8 mouse cellular contexts compared by ENCODE assay signal in the genomic region with DNA sequence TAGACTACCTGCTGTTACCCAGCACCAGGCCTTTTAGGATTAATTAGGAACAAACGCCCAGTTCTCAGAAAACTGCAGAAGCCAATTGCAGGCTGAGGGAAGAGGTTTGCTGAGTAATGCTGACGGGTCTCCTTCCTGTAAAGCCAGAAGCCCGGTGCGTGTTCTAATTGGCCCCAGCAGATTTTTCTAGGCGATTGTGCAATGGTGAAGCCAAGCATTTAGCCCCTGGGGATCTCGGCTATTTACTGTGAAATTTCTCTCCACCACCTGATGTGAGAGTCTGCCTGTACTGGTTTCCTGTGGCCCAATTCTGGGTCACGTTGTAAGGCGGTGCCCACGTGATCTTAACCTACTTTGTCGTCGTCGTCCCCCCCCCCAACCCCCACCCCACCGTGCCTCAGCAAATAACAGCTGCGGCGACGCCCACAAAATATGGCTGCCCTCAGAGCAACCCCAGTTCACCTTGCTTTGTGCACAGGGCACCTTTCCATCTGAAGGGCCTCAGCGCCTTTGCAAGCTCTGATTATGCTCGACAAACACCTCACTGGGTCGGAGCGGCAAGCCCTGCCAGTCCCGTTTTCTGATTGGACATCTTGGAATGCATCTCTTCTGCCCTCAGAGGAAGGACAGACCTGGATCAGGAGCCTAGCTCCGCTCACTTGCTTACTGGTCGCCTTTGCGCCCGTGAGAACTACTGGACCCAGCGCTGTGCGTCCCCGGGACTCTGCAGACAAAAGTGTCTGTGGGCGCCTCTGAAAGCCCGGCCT. TPM values are rescaled to one million over a fixed set of nuclear protein-coding genes. Genes with fewer than 3 reads are reported as not detected.
DNase-seq lines count a peak whose midpoint lies in the region; ATAC-seq lines count a peak whose summit lies in the region.

No protein-coding gene starts in this region.

- H3K4me1 ChIP-seq in megakaryocyte, embryonic 14.5 days: peaks cover 40% of the 10 kb centered on the region

- DNase-seq in adrenal gland, adult 18-20 months (ENCODE audit: low spot score in 2 of 2): peak; percentile 59 to 66
- DNase-seq in embryo, embryonic 11 days: peak; percentile 81
- peak; percentile 70 for DNase-seq in gastrocnemius, postnatal 10 days
- peak; percentile 47 to 85 for DNase-seq in left cerebral cortex, postnatal 10 days (ENCODE audit: extremely low spot score in 1 of 2, low spot score in 2 of 2)
- DNase-seq in right cerebral cortex, postnatal 14 days: peak; percentile 57
- DNase-seq in urinary bladder, postnatal 36 days (ENCODE audit: low spot score in 2 of 2): peak; percentile 70 to 85

- peak; percentile 86 for ATAC-seq in inflammation-experienced regulatory T-cells, adult 6 months

- intact Hi-C loops in left cerebral cortex, postnatal 10 days (cut with DNase I): no loop called here

- peak overlapping the region; percentile 95 for H3K4me3 ChIP-seq in megakaryocyte, embryonic 14.5 days (replicated peaks)

- 0 out of 2 replicates have a peak, but pooled peaks cover 3% of the 10 kb centered on the region for H3K9me3 ChIP-seq in megakaryocyte, embryonic 14.5 days

- H3K27me3 ChIP-seq in megakaryocyte, embryonic 14.5 days (replicated peaks): peaks cover 3% of the 10 kb centered on the region

- H3K36me3 ChIP-seq in megakaryocyte, embryonic 14.5 days (replicated peaks; ENCODE audit: low read length): peaks cover 2% of the 10 kb centered on the region

RNA-seq across cellular contexts. Expression of a gene that starts 20.9 kb away (rescaled TPM):
- 10 to 100 TPM; 49.4 to 53.7 TPM for total RNA-seq in adrenal gland, adult 18-20 months (2021)
- total RNA-seq in gastrocnemius, postnatal 10 days (2021): 10 to 100 TPM; 23.4 to 30.9 TPM
- 10 to 100 TPM in 2 of 3 experiments, 1 to 10 TPM in 1; 8.6 to 17.1 (median 14.3) TPM for polyA plus RNA-seq in inflammation-experienced regulatory T-cells, adult 6 months (2017; shearing (Covaris generic))
- total RNA-seq in left cerebral cortex, postnatal 10 days (2021): 10 to 100 TPM; 56.8 to 59.9 TPM
- polyA plus RNA-seq in megakaryocyte, embryonic 14.5 days (2012; ENCODE audit: insufficient read depth, low replicate concordance): 101 and 202 TPM in 2 replicates

RNA-seq across cellular contexts. Expression of a gene that starts 46.6 kb away (rescaled TPM):
- 10 to 100 TPM in 1 of 2 experiments, 1 to 10 TPM in 1; 6.8 to 13.0 TPM for total RNA-seq in adrenal gland, adult 18-20 months (2021)
- total RNA-seq in gastrocnemius, postnatal 10 days (2021): 1 to 10 TPM; 3.8 to 6.6 TPM
- polyA plus RNA-seq in inflammation-experienced regulatory T-cells, adult 6 months (2017; shearing (Covaris generic)): under 1 TPM in 1 of 3 experiments, not detected in 2; 0.43 TPM
- total RNA-seq in left cerebral cortex, postnatal 10 days (2021): 1 to 10 TPM; 4.4 to 6.0 TPM
- 4.7 and 17.1 TPM in 2 replicates for polyA plus RNA-seq in megakaryocyte, embryonic 14.5 days (2012; ENCODE audit: insufficient read depth, low replicate concordance)

RNA-seq across cellular contexts. Expression of a gene that starts 59.1 kb away (rescaled TPM):
- total RNA-seq in adrenal gland, adult 18-20 months (2021): 1 to 10 TPM; 1.1 to 2.8 TPM
- 1 to 10 TPM; 1.7 to 2.2 TPM for total RNA-seq in gastrocnemius, postnatal 10 days (2021)
- under 1 TPM in 1 of 3 experiments, not detected in 2; 0.78 TPM for polyA plus RNA-seq in inflammation-experienced regulatory T-cells, adult 6 months (2017; shearing (Covaris generic))
- under 1 TPM; 0.28 to 0.79 TPM for total RNA-seq in left cerebral cortex, postnatal 10 days (2021)
- 1.1 TPM in 1 of 2 replicates, not detected in the other for polyA plus RNA-seq in megakaryocyte, embryonic 14.5 days (2012; ENCODE audit: insufficient read depth, low replicate concordance)

Comparison
In these comparisons a context has a peak if more than half of its experiments do, and no peak if none do; other contexts are left out.
1. Peak in every context shown above with its lines: DNase-seq, ATAC-seq and H3K4me3 ChIP-seq.